Mouse (Mus musculus): ENCODE data around the gene Ifi47.

The Ifi47 gene

DNA sequence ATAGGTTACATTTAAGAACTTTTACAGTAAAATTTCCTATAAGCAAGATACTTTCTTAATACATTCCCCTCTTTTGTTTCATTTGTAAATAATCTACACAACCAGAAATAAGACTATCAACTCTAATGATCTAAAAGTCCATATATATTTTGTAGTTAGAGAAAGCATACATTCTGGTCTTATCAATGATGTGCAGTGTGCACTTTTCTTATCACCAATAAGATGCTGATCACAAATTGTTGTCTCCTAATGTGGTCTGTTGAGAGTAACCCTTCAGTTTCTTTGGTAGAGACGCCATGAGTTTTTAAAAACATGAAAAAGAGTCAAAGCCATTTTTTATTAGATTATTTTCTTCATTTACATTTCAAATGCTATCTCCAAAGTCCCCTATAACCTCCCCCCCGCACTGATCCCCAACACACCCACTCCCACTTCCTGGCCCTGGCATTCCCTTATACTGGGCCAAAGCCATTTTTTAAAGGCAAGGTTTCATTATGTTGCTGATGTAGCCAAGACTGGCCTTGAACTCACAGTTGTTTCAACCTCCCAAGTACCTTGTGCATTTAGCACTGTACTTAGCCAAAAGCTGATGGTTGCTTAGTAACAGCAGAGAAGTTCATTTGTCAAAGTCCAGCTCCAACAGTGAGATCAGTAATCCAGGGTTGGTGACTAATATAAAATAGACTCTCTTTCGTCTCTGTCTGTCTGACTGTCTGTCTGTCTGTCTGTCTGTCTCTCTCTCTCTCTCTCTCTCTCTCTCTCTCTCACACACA is 13.5 kb downstream of the Ifi47 start:
- no peak for DNase-seq (ENCODE audit: low read depth, low spot score)

DNA sequence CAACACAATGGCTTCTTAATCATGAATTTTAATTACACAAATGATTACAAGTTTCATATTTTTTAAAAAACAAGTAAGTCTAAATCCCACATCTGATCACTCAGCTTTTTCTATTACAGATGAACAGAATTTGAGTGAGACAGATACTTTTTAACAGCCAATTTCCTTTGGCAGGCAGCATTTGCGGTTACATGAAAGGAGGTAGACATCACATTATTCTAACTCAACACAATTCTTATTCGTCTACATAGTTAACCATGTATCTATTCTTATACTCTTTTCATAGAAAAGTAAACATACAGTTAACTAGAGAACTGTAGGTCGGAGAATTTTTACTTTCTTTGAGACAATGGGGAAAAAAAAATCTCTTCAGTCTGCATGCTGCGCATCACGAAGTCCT is 14.2 kb downstream of the Ifi47 start:
- no peak for DNase-seq (ENCODE audit: low read depth, low spot score)

DNA sequence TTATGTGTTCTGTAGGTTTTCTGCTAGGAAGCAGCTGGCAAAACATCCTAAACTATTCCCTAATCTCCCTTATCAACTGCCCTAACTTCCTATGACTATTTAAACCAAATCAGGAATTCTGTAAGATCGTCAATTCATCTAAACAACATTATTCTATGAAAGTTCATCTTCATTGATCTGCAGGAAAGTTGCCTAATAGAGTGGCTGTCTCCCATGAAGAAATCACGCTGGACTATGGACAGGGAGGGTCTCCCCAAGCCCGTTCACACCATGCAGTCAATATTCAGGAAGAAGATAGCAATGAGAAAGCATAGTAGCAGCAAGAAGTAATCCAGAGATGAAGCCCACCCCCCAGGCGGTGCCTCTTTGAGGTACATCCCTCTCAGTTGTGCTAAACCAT is 14.8 kb downstream of the Ifi47 start:
- DNase-seq (ENCODE audit: low read depth, low spot score), result no peak

DNA sequence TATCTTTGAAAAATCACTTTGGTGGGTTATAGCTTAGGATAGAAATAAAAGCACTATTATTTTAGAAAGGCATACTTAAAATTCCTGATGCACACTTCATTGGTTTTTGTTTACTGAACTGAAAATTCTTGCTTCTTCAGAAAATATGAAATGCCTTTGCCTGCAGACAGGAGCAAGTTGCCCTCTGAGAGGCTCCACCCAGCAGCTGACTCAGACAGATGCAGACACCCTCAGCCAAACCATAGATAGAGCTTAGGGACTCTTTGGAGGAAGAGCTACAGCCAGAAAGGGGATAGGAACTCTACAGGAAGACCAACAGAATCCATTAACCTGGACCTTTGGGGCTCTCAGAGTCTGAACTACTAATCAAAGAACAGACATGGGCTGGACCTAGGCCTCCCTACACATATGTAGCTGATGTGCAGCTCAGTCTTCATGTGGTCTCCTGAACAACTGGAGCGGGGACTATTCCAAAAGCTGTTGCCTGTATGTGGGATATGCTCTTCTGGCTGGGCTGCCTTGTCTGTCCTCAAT is 15.7 kb downstream of the Ifi47 start:
- no peak for DNase-seq (ENCODE audit: low read depth, low spot score)

DNA sequence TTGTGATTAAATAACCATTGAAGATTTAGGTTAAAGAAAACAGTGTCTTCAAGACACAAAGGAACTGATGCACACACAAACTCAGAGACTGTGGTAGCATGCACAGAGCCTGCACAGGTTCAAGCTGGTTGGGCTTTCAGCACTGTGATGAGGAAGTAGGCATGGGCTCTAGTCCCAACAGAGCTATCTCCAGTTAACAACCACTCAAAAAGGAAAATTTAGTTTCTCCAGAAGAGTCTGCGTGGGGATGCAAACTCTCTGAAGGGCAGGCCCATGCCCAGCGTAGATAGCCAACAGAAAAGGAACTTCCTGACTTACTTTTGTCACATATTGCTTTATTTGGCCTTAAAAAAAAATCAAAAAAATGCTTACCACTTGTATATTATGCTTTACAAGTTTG is 16.4 kb downstream of the Ifi47 start:
- DNase-seq (ENCODE audit: low read depth, low spot score), result no peak

DNA sequence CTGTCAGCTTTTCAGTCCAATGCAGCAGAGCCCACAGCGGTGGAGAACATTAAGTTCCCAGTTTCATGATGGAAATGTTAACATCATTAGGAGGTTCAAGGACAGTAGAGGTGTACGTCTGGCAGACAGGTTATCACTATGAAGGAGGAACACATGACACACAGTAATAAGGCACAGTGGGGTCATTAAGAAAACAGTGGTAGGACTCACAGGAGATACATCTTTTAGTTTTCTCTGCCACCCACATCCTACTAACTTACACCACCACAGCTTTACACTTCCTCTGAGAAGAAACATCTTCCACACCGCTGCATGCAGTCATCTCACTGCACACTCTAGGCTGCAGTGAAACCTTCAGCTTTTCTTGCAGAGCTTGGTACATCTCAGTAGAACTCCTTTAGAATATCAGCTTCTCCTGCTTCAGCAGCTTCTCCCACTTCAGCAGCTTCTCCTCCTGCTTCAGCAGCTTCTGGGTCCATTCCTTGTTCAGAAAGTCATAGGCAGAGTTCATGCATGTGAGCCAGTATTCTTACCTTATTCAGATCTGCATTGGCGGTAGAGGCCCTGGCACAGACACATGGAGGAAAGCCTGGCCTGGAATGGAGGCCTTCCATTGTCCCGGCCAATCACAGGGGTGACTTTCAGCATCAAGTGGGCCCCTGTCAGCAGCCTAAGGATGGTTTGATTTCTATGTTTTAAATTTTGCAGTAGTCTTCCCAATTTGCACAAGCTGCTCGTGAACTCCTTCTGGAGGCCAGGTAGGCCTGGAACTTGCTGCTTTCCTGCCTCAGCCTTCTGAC is 17.7 kb downstream of the Ifi47 start:
- DNase-seq (ENCODE audit: low read depth, low spot score), result no peak

DNA sequence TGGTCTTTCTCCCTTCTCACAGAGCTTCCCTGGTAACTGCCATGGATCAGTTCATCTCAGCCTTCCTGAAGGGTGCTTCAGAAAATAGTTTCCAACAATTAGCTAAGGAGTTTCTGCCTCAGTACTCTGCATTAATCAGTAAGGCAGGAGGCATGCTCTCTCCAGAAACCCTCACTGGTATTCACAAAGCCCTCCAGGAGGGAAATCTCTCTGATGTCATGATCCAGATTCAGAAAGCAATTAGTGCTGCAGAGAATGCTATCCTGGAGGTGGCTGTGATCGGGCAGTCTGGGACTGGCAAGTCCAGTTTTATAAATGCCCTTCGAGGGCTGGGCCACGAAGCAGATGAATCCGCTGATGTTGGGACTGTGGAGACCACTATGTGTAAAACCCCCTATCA is 19.0 kb downstream of the Ifi47 start:
- DNase-seq (ENCODE audit: low read depth, low spot score), result no peak

DNA sequence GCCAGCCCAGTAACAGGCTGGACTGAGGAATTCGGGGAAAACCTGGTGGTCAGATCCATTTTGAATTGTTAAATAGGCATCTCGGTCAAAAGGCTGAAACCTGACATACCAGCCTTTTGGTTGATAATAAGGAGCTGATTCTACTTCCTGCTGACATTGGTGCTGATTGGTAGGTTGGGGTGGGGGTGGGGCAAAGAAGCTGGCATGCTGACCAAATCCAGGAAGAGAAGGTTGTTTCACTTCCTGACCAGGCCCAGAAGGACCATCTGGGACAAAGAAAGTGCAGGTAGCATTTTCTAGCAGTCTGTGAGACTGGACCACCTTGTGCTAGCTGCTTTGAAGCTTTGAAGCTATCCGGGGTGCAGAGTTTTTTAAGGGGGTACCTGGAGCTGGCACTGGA is 24.0 kb downstream of the Ifi47 start:
- peak; percentile 60 for DNase-seq (ENCODE audit: low read depth, low spot score)

DNA sequence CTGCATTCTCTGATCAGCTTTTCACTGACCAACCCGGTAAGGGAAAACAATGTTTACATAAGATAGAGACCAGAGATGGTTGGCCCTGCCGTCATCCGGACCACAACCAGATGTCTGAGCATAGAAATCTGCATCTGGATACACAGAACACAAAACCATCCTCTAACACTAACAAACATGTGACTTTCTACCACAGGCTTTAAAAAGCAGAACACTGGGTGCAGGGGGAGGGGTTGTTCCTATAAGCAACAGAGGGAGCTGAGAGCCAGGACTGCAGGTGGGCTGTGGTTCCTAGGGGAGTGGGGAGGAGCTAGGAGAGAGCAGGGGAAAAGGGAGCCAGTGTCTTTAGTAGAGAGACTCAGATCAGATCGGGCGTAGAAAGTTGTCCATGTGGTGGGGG is 25.1 kb downstream of the Ifi47 start:
- DNase-seq (ENCODE audit: low read depth, low spot score), result no peak

DNA sequence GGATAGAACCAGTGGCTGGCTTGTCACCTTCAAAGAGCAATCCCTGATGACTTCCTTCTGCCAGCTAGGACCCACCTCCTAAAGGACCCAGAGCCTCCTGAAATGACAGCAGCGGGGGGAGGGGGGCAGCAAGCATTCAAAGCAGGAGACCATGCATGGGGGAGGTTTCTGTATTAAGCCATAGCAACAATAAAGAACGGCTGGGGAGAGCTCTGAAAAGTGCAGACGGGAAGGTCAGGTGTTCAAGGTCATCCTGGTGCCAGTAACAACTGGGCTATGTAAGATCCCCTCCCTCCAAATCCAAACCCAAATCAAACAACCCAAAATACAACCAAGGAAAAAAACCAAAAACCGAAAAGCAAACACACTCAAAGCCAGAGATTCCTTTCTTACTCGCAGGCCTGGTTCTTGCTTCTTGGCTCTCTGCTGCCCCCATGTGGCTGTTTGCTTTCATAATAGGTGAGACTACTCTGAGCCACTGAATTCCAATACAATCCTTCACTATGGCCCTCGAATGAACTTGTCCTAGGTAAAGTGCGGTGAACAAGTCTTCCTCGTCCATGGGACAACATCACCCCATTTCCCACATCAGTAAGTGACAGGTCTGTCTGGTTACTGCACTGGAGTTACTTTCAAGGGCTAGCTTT is 26.8 kb downstream of the Ifi47 start:
- DNase-seq (ENCODE audit: low read depth, low spot score), result peak; percentile 79

DNA sequence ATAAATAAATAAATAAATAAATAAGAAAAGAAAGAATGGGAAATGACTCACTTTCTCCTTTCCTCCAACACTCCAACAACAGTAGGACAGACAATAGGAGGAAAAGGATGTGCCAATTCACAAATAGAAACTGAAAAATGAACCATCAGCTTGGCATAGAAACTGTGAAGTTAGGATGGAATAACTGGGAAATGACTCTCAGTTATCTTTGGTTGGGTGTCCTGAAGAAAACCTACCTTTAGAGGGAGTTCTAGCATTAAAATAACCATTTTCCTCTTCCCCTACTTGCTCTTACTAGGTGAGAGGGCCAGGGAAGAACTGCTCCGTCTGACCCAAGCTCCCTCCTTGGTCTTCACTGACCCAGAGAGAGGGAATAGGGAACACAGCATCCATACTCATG is 29.4 kb downstream of the Ifi47 start:
- DNase-seq (ENCODE audit: low read depth, low spot score), result no peak

DNA sequence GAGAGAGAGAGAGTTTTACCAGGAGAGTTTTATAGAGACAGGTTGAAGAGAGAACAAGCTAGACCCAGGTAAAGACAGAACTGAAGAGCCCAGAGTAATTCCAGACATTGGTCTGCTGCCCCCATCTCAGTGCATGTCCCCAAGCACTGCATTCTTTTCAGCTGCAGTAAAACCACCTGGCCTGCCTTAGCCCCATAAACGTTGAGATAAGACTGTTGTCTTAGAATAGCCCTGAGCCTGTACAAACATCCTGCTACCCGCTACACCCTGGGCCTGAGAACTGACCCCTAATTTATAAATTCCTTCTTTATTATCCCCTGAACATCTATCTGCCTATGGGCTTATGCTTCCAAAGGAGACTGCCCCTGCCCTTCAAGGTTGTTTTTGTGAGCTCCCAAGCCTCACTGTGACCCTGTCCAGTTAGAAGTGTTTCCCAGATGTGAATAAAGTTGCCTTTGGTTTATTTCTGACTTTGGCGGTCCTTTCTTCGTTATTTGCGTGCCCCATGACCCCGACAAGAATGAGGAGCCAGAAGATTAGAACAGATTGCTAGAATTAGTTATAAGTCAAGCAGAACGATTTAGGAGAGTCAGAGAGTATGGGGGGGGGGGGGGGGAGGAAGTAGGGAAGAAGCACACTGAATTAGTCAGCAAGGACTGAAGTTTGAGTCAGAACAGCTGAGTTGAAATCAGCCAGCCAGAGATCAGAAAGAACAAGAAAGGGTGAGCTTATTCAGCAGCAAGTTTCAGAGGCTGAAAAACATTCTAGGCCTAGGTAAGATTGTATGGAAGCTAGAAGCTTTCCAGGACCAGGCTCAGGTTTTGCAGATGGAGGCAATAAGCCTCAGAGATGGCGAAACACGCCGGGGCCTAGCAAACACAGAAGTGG is 31.5 kb downstream of the Ifi47 start:
- no peak for DNase-seq (ENCODE audit: low read depth, low spot score)

DNA sequence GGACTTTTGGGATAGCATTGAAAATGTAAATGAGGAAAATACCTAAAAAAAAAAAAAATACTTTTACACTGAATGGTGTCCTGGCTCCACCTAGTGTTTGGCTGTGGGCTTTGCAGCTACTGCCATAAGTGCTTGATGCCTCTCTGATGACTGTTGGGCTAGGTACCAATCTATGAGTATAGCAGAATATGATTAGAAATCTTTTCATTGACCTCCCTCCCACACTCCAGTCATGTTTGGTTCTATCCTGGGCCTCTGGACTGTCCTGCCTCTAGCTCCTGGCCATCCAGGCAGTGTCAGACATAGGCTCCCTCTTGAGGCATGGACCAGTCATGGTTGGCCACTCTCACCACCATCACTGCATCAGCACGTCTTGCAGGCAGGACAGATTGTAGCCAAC is 32.4 kb downstream of the Ifi47 start:
- DNase-seq (ENCODE audit: low read depth, low spot score), result peak; percentile 50

DNA sequence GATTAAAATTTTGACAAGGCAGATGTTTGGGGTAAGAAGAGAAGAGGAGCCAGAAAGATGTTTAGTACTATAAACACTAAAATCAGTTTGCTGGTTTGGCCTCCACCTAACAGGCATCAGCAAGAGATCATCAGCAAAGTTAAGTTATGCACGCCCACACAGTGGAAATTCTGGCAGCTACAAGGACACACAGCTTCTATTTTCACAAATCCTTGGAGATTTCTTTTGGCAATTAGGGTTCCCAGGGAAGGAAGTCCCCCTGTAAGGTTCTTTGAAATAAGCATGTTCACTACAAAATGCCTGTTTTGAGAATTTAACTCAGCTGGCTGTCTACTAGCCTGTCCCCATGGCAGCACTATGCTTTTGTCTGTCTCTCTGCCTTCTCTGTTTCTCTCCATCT is 34.6 kb downstream of the Ifi47 start:
- DNase-seq (ENCODE audit: low read depth, low spot score), result no peak

DNA sequence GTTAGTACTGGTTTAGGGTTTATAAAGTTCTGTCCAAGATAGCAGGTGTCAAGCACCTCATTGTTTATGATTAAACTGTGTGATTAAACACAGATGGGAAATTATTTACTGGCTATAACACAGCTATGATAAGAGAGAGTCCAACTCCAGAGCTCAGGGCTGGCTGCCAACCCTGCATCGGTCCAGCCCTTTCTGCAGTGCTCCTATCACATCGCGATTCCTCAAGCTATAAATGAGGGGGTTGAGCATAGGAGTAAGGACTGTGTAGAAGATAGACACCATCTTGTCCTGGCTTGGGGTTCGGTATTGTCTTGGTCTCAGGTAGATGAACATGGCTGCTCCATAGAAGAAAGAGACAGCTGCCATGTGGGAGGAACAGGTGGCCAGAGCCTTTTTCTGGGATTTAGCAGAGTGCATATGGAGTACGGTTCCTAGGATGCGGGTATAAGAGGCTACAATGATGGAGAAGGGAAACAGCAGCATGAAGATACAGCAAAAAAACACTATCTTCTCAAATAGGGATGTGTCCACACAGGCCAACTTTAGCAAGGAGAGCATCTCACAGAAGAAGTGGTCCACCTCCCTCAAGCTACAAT is 36.3 kb downstream of the Ifi47 start:
- no peak for DNase-seq (ENCODE audit: low read depth, low spot score)

DNA sequence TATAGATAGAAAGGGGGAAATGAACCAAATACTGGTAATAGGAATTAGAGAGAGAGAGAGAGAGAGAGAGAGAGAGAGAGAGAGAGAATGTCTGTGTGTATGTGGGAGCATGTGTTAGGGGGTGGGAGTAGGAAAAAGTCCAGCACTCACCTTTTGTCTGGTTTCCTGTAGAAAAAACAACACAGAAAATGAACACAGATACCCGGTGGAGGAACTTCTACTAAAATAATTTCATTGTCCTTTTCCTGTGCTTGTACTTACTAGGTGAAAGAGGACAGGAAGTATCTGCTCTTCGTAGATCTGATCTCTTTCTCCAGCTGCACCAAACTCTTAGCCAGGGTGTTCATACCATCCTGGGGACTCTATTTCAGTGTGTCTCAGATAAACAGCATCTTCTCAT is 37.8 kb downstream of the Ifi47 start:
- DNase-seq (ENCODE audit: low read depth, low spot score), result no peak

DNA sequence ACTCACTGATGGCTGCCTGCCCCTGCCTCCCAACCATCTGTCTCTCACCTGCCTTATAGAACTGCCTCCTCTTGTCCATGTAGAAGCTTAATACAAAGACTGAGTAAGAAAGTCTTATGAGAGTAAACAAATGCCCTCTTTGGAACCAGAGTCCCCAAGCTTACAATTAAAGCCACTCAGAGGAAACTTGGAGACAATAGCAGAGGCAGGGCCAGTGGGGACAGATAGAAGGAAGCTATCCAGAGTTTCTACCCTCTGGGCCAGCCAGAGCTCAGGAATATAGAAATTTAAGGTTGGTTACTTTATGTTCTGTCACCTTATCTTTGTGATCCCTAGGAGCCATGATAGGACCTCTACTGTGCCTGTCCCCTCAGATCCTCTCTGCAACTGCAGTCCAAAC is 38.4 kb downstream of the Ifi47 start, which contains the start of gene Olfr1396:
Gene Olfr1396, minus strand, starts transcription at position 101 of the 400 bp plus-strand sequence.
- no peak for DNase-seq (ENCODE audit: low read depth, low spot score)

DNA sequence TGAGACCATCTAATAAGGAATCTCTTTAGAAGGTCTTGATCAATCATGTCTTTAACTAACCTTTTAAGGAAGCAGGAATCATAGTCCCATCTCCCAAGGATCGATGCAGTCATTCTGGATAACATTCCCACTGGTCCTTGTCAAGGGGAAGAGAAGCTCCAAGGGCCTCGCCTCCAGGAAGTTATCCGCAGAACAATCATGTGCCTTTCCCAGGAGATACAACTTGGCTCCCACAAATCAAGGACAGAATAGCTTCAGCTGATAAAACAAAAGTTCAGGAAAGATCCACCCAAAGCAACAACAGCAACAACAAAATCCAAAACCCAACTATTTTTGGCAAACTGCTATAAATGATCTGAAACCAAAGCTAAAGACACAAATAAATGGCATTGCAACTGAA is 43.2 kb downstream of the Ifi47 start:
- no peak for DNase-seq (ENCODE audit: low read depth, low spot score)

DNA sequence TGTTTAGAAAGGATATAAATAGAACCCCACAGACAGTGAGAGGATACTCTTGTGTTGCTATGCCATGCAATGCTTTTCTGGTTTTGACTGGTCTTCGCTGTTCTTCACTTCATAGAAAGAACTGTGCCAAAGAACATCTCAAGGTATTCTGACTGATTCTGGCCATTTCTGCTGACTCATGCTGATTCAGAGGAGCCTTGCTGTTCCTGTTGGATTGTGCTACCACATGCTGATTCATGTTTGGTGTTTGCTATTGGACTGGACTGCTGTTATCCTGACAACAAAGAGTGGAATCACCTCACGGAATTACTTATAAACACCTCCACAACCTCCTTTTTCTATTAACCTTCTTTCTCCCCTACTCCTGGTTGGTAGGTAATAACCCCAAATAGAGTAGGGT is 47.8 kb downstream of the Ifi47 start:
- DNase-seq (ENCODE audit: low read depth, low spot score), result no peak

DNA sequence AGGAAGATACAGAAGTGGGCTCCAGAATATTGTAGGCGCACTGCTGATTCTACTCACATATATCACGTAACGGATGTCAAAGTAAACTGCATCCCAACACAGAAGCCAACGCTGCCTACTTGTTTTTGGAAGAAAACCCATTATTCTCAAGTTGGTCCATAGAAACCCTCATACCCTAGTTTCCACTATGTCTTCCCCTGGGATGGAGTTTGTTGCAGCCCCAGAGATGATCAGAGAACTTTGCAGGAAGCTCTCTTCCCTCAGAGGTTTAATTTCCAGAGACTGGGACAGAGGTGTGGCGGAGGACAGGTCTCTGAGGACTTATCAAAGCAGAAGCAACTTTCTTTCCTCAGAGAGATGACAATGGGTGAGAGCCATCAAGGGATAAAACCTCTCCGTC is 65.6 kb downstream of the Ifi47 start, which contains the start of gene Olfr1395:
Gene Olfr1395, plus strand, starts transcription at position 301 of the 400 bp plus-strand sequence.
- no peak for DNase-seq (ENCODE audit: low read depth, low spot score)
